8 mouse cellular contexts compared by ENCODE assay signal in genomic region chr13:113269777-113270776, GRCm38 (mm10). TPM values are rescaled to one million over a fixed set of nuclear protein-coding genes. Genes with fewer than 3 reads are reported as not detected.
DNase-seq lines count a peak whose midpoint lies in the region; ATAC-seq and TF ChIP-seq lines count a peak whose summit lies in the region.

No protein-coding gene starts in this region.

- ATAC-seq in embryonic facial prominence, embryonic 14.5 days (ENCODE audit: low read depth) = peak; percentile 87
- 0 out of 2 replicates have a peak, but pooled peaks have one; percentile 33 for ATAC-seq in heart, embryonic 12.5 days (ENCODE audit: insufficient number of reproducible peaks, low FRiP score)
- peak; percentile 82; the same call in 1 of the 2 replicates for ATAC-seq in kidney, embryonic 16.5 days (ENCODE audit: low FRiP score, low TSS enrichment)
- peak; percentile 54; the same call in 1 of the 2 replicates for ATAC-seq in liver, embryonic 11.5 days (replicated peaks; ENCODE audit: low FRiP score)
- ATAC-seq in neural tube, embryonic 12.5 days (ENCODE audit: low FRiP score, low read depth) = peak; percentile 73

- DNase-seq in adrenal gland, postnatal 4 days (ENCODE audit: low spot score in 2 of 2) = peak; percentile 39 to 65
- DNase-seq in embryonic facial prominence, embryonic 14.5 days (ENCODE audit: low spot score) = peak; percentile 91
- peak; percentile 57 for DNase-seq in liver, embryonic 11.5 days (ENCODE audit: low spot score)
- DNase-seq in testis, postnatal 10 days (ENCODE audit: low spot score) = peak; percentile 83

- no peaks in the 10 kb centered on the region for H3K9me3 ChIP-seq in embryonic facial prominence, embryonic 14.5 days (ENCODE audit: control insufficient read depth, low read length)
- no peaks in the 10 kb centered on the region for H3K9me3 ChIP-seq in heart, embryonic 12.5 days (replicated peaks)
- no peaks in the 10 kb centered on the region for H3K9me3 ChIP-seq in kidney, embryonic 16.5 days (ENCODE audit: low read length)
- no peaks in the 10 kb centered on the region for H3K9me3 ChIP-seq in liver, embryonic 11.5 days (ENCODE audit: control insufficient read depth, low read length)
- H3K9me3 ChIP-seq in neural tube, embryonic 12.5 days = no peaks in the 10 kb centered on the region

- no peaks in the 10 kb centered on the region for H3K36me3 ChIP-seq in C2C12 (ENCODE audit: control insufficient read depth, insufficient read depth)
- H3K36me3 ChIP-seq in embryonic facial prominence, embryonic 14.5 days (ENCODE audit: control insufficient read depth, insufficient read depth, low read length) = no peaks in the 10 kb centered on the region
- H3K36me3 ChIP-seq in heart, embryonic 12.5 days = no peaks in the 10 kb centered on the region
- H3K36me3 ChIP-seq in kidney, embryonic 16.5 days (ENCODE audit: insufficient read depth, low read length) = no peaks in the 10 kb centered on the region
- no peaks in the 10 kb centered on the region for H3K36me3 ChIP-seq in liver, embryonic 11.5 days (ENCODE audit: control insufficient read depth, insufficient read depth, low read length)
- no peaks in the 10 kb centered on the region for H3K36me3 ChIP-seq in neural tube, embryonic 12.5 days

- 50% methylated on average over 18 of the region's 18 CpGs for WGBS in embryonic facial prominence, embryonic 14.5 days
- WGBS in heart, embryonic 12.5 days = 54% methylated on average over 18 of the region's 18 CpGs
- 56% methylated on average over 18 of the region's 18 CpGs for WGBS in kidney, embryonic 16.5 days
- WGBS in liver, embryonic 11.5 days = 55% methylated on average over 18 of the region's 18 CpGs
- 52% methylated on average over 18 of the region's 18 CpGs for WGBS in neural tube, embryonic 12.5 days

- no peaks in the 10 kb centered on the region for H3K27me3 ChIP-seq in C2C12 (ENCODE audit: control insufficient read depth, insufficient read depth, insufficient read length)
- no peaks in the 10 kb centered on the region for H3K27me3 ChIP-seq in embryonic facial prominence, embryonic 14.5 days (replicated peaks; ENCODE audit: control insufficient read depth, insufficient read depth, low read length)
- no peaks in the 10 kb centered on the region for H3K27me3 ChIP-seq in heart, embryonic 12.5 days (replicated peaks)
- no peaks in the 10 kb centered on the region for H3K27me3 ChIP-seq in kidney, embryonic 16.5 days (ENCODE audit: insufficient read depth, low read length)
- no peaks in the 10 kb centered on the region for H3K27me3 ChIP-seq in liver, embryonic 11.5 days (replicated peaks; ENCODE audit: control insufficient read depth, insufficient read depth, low read length)
- no peaks in the 10 kb centered on the region for H3K27me3 ChIP-seq in neural tube, embryonic 12.5 days (replicated peaks)

- H3K9ac ChIP-seq in embryonic facial prominence, embryonic 14.5 days (ENCODE audit: low read depth, low read length) = peak overlapping the region; percentile 37; the same call in 1 of the 2 replicates
- H3K9ac ChIP-seq in heart, embryonic 12.5 days = no peak overlapping the region
- no peak overlapping the region for H3K9ac ChIP-seq in kidney, embryonic 16.5 days (replicated peaks; ENCODE audit: low read length)
- no peak overlapping the region for H3K9ac ChIP-seq in liver, embryonic 11.5 days (ENCODE audit: low read depth, low read length)
- no peak overlapping the region for H3K9ac ChIP-seq in neural tube, embryonic 12.5 days

- no peaks in the 10 kb centered on the region for H3K4me1 ChIP-seq in embryonic facial prominence, embryonic 14.5 days (ENCODE audit: control insufficient read depth, insufficient read depth, low read length)
- H3K4me1 ChIP-seq in heart, embryonic 12.5 days (replicated peaks) = peaks cover 5% of the 10 kb centered on the region; the same call in 1 of the 2 replicates
- H3K4me1 ChIP-seq in kidney, embryonic 16.5 days (ENCODE audit: insufficient read depth, low read length) = no peaks in the 10 kb centered on the region
- H3K4me1 ChIP-seq in liver, embryonic 11.5 days (replicated peaks; ENCODE audit: control insufficient read depth, insufficient read depth, low read length) = no peaks in the 10 kb centered on the region
- no peaks in the 10 kb centered on the region for H3K4me1 ChIP-seq in neural tube, embryonic 12.5 days

- no peaks in the 10 kb centered on the region for H3K79me2 ChIP-seq in C2C12 (ENCODE audit: control insufficient read depth, insufficient read depth)

- no peaks in the 10 kb centered on the region for H3K79me3 ChIP-seq in C2C12 (ENCODE audit: low read depth)

- H3ac ChIP-seq in C2C12 (ENCODE audit: control insufficient read depth, insufficient read length, low read depth) = no peak overlapping the region

- no peak overlapping the region for H3K4me2 ChIP-seq in embryonic facial prominence, embryonic 14.5 days (ENCODE audit: low read depth, low read length)
- no peak overlapping the region for H3K4me2 ChIP-seq in heart, embryonic 12.5 days
- no peak overlapping the region for H3K4me2 ChIP-seq in kidney, embryonic 16.5 days (replicated peaks; ENCODE audit: low read depth, low read length)
- H3K4me2 ChIP-seq in liver, embryonic 11.5 days = no peak overlapping the region
- no peak overlapping the region for H3K4me2 ChIP-seq in neural tube, embryonic 12.5 days (replicated peaks)

- no peak overlapping the region for H3K4me3 ChIP-seq in C2C12 (ENCODE audit: insufficient read depth, poor library complexity, severe bottlenecking)
- no peak overlapping the region for H3K4me3 ChIP-seq in embryonic facial prominence, embryonic 14.5 days (ENCODE audit: low read depth, low read length)
- no peak overlapping the region for H3K4me3 ChIP-seq in heart, embryonic 12.5 days
- H3K4me3 ChIP-seq in kidney, embryonic 16.5 days (ENCODE audit: low read length) = no peak overlapping the region
- no peak overlapping the region for H3K4me3 ChIP-seq in liver, embryonic 11.5 days (ENCODE audit: low read depth, low read length)
- no peak overlapping the region for H3K4me3 ChIP-seq in neural tube, embryonic 12.5 days

- peak; percentile 88 for TF ChIP-seq CTCF in C2C12 (IDR thresholded peaks at IDR 0.05; ENCODE audit: control insufficient read depth, insufficient read depth, insufficient read length)

- no peak overlapping the region for H3K27ac ChIP-seq in embryonic facial prominence, embryonic 14.5 days (replicated peaks; ENCODE audit: low read depth, low read length)
- H3K27ac ChIP-seq in heart, embryonic 12.5 days (ENCODE audit: poor library complexity, severe bottlenecking) = no peak overlapping the region
- H3K27ac ChIP-seq in kidney, embryonic 16.5 days (ENCODE audit: low read length) = no peak overlapping the region
- H3K27ac ChIP-seq in liver, embryonic 11.5 days (ENCODE audit: low read depth, low read length) = no peak overlapping the region
- H3K27ac ChIP-seq in neural tube, embryonic 12.5 days = no peak overlapping the region

TF ChIP-seq in C2C12, 6 proteins besides CTCF, POLR2A, EP300 and RAD21:
- TF ChIP-seq FOSL1 (IDR thresholded peaks at IDR 0.05; ENCODE audit: insufficient read depth, low read length, poor library complexity, severe bottlenecking) = no peak
- TF ChIP-seq USF1 (IDR thresholded peaks at IDR 0.05; ENCODE audit: low read depth) = no peak
- TF ChIP-seq MYOD1 (IDR thresholded peaks at IDR 0.05; ENCODE audit: control insufficient read depth, insufficient read length, low read depth) = no peak
- TF ChIP-seq MYOG (IDR thresholded peaks at IDR 0.05; ENCODE audit: control insufficient read depth, extremely low read depth, insufficient read length) = no peak
- TF ChIP-seq MAX (IDR thresholded peaks at IDR 0.05) = no peak
- TF ChIP-seq CEBPB (IDR thresholded peaks at IDR 0.05; ENCODE audit: low read depth) = no peak

RNA-seq across cellular contexts. Expression of gene BC067074, which starts 22.9 kb away (rescaled TPM):
- 0.34 TPM for polyA plus RNA-seq in C2C12 (2012; fragmentation: generic; extraction: Trizol)
- total RNA-seq in adrenal gland, postnatal 4 days (2021) = 1 to 10 TPM; 3.9 to 5.7 TPM
- 6.9 and 7.4 TPM in 2 replicates for polyA plus RNA-seq in embryonic facial prominence, embryonic 14.5 days (2014; fragmentation: Nextera tagmentation; extraction: Ambion mirVana)
- polyA plus RNA-seq in heart, embryonic 12.5 days (2016; fragmentation: Nextera tagmentation; extraction: Ambion mirVana) = 4.0 and 4.2 TPM in 2 replicates
- polyA plus RNA-seq in kidney, embryonic 16.5 days (2015; fragmentation: Nextera tagmentation; extraction: Ambion mirVana) = 6.1 and 6.3 TPM in 2 replicates
- 1.0 and 1.2 TPM in 2 replicates for polyA plus RNA-seq in liver, embryonic 11.5 days (2014; fragmentation: Nextera tagmentation; extraction: Ambion mirVana)
- 1.7 and 1.9 TPM in 2 replicates for polyA plus RNA-seq in neural tube, embryonic 12.5 days (2016; fragmentation: Nextera tagmentation; extraction: Ambion mirVana)

RNA-seq across cellular contexts. Expression of gene Gzmk, which starts 44.4 kb away (rescaled TPM):
- 0.26 TPM for polyA plus RNA-seq in C2C12 (2012; fragmentation: generic; extraction: Trizol)
- not detected for total RNA-seq in adrenal gland, postnatal 4 days (2021)
- polyA plus RNA-seq in embryonic facial prominence, embryonic 14.5 days (2014; fragmentation: Nextera tagmentation; extraction: Ambion mirVana) = not detected in 2 replicates
- not detected in 2 replicates for polyA plus RNA-seq in heart, embryonic 12.5 days (2016; fragmentation: Nextera tagmentation; extraction: Ambion mirVana)
- polyA plus RNA-seq in kidney, embryonic 16.5 days (2015; fragmentation: Nextera tagmentation; extraction: Ambion mirVana) = not detected in 2 replicates
- not detected in 2 replicates for polyA plus RNA-seq in liver, embryonic 11.5 days (2014; fragmentation: Nextera tagmentation; extraction: Ambion mirVana)
- not detected in 2 replicates for polyA plus RNA-seq in neural tube, embryonic 12.5 days (2016; fragmentation: Nextera tagmentation; extraction: Ambion mirVana)

Comparison
In these comparisons a context has a peak if more than half of its experiments do, and no peak if none do; other contexts are left out.
1. ATAC-seq: peak in every context shown above with its lines; median percentile 87 in embryonic facial prominence, embryonic 14.5 days; 82 in kidney, embryonic 16.5 days; 73 in neural tube, embryonic 12.5 days; 54 in liver, embryonic 11.5 days; 33 in heart, embryonic 12.5 days.